Mouse (Mus musculus): ENCODE measurements around the gene Drc3. TPM values are rescaled to one million over a fixed set of nuclear protein-coding genes. Genes with fewer than 3 reads are reported as not detected.

Gene Drc3
- polyA plus RNA-seq, 1 experiment from 2014 or later, result 7.1 TPM

- Histone ChIP-seq H3K4me3 (ENCODE audit: low read depth, low read length) (no peak overlapping the region), H3K27ac (ENCODE audit: low read length) (no peak overlapping the region), H3K9ac (ENCODE audit: low read depth, low read length) (no peak overlapping the region), H3K4me1 (ENCODE audit: control insufficient read depth, insufficient read depth, low read length) (no peaks in the 10 kb centered on the region), H3K27me3 (ENCODE audit: control insufficient read depth, insufficient read depth, low read depth, low read length) (no peaks in the 10 kb centered on the region), H3K4me2 (ENCODE audit: low read length) (no peak overlapping the region), H3K36me3 (ENCODE audit: control insufficient read depth, insufficient read depth, low read length) (no peaks in the 10 kb centered on the region), H3K9me3 (replicated peaks; ENCODE audit: control insufficient read depth, low read length, poor library complexity, severe bottlenecking) (no peaks in the 10 kb centered on the region)
- no peak for ATAC-seq
- 72% methylated on average over 4 of the region's 4 CpGs for WGBS
Observed at GRCm38 (mm10) chr11:60368909-60369308, 15.8 kb downstream of the Drc3 start.

- Histone ChIP-seq H3K9me3 (replicated peaks; ENCODE audit: control insufficient read depth, low read length, poor library complexity, severe bottlenecking) (no peaks in the 10 kb centered on the region), H3K4me2 (ENCODE audit: low read length) (no peak overlapping the region), H3K27me3 (ENCODE audit: control insufficient read depth, insufficient read depth, low read depth, low read length) (no peaks in the 10 kb centered on the region), H3K27ac (ENCODE audit: low read length) (no peak overlapping the region), H3K9ac (ENCODE audit: low read depth, low read length) (no peak overlapping the region), H3K4me1 (ENCODE audit: control insufficient read depth, insufficient read depth, low read length) (no peaks in the 10 kb centered on the region), H3K36me3 (ENCODE audit: control insufficient read depth, insufficient read depth, low read length) (no peaks in the 10 kb centered on the region), H3K4me3 (ENCODE audit: low read depth, low read length) (no peak overlapping the region)
- 77% methylated on average over 4 of the region's 4 CpGs for WGBS
- ATAC-seq, result no peak
Observed at GRCm38 (mm10) chr11:60369448-60369847, 16.3 kb downstream of the Drc3 start.

- H3K4me3 ChIP-seq (ENCODE audit: low read depth, low read length), result no peak overlapping the region
- no peaks in the 10 kb centered on the region for H3K27me3 ChIP-seq (ENCODE audit: control insufficient read depth, insufficient read depth, low read depth, low read length)
- no peak overlapping the region for H3K4me2 ChIP-seq (ENCODE audit: low read length)
- no peaks in the 10 kb centered on the region for H3K36me3 ChIP-seq (ENCODE audit: control insufficient read depth, insufficient read depth, low read length)
- H3K9ac ChIP-seq (ENCODE audit: low read depth, low read length), result no peak overlapping the region
- no peaks in the 10 kb centered on the region for H3K4me1 ChIP-seq (ENCODE audit: control insufficient read depth, insufficient read depth, low read length)
- H3K27ac ChIP-seq (ENCODE audit: low read length), result no peak overlapping the region
- no peaks in the 10 kb centered on the region for H3K9me3 ChIP-seq (replicated peaks; ENCODE audit: control insufficient read depth, low read length, poor library complexity, severe bottlenecking)
- no peak for ATAC-seq
- 88% methylated on average over 13 of the region's 13 CpGs for WGBS
Observed at GRCm38 (mm10) chr11:60370431-60370830, 17.3 kb downstream of the Drc3 start.

GRCm38 (mm10) chr11:60374481-60374880 is 21.4 kb downstream of the Drc3 start:
- 88% methylated on average over 6 of the region's 6 CpGs for WGBS
- H3K4me3 ChIP-seq (ENCODE audit: low read depth, low read length), result no peak overlapping the region
- H3K4me1 ChIP-seq (ENCODE audit: control insufficient read depth, insufficient read depth, low read length), result no peaks in the 10 kb centered on the region
- no peaks in the 10 kb centered on the region for H3K36me3 ChIP-seq (ENCODE audit: control insufficient read depth, insufficient read depth, low read length)
- no peak overlapping the region for H3K9ac ChIP-seq (ENCODE audit: low read depth, low read length)
- H3K4me2 ChIP-seq (ENCODE audit: low read length), result no peak overlapping the region
- H3K27me3 ChIP-seq (ENCODE audit: control insufficient read depth, insufficient read depth, low read depth, low read length), result no peaks in the 10 kb centered on the region
- H3K27ac ChIP-seq (ENCODE audit: low read length), result no peak overlapping the region
- H3K9me3 ChIP-seq (replicated peaks; ENCODE audit: control insufficient read depth, low read length, poor library complexity, severe bottlenecking), result no peaks in the 10 kb centered on the region
- no peak for ATAC-seq

DNA sequence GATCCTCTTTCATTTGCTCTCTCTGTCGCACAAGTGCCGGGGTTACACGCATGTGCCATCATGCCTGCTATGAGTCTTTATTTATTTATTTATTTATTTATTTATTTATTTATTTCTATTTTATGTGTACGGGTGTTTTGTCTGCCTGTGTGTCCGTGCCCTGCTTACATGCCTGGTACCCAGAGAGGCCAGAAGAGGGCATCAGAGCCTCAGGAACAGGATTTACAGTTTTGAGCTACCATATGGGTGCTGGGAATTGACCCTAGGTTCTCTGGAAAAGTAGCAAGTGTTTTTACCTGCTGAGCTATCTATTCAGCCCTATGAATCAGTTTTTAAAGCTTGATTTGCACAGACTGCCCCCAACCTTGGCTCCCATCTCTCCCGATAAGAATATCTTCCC is 30.4 kb downstream of the Drc3 start:
- Histone ChIP-seq H3K27ac (ENCODE audit: low read length) (no peak overlapping the region), H3K9me3 (replicated peaks; ENCODE audit: control insufficient read depth, low read length, poor library complexity, severe bottlenecking) (no peaks in the 10 kb centered on the region), H3K27me3 (ENCODE audit: control insufficient read depth, insufficient read depth, low read depth, low read length) (no peaks in the 10 kb centered on the region), H3K36me3 (ENCODE audit: control insufficient read depth, insufficient read depth, low read length) (no peaks in the 10 kb centered on the region), H3K4me3 (ENCODE audit: low read depth, low read length) (no peak overlapping the region), H3K9ac (ENCODE audit: low read depth, low read length) (no peak overlapping the region), H3K4me1 (ENCODE audit: control insufficient read depth, insufficient read depth, low read length) (peaks cover 17% of the 10 kb centered on the region), H3K4me2 (ENCODE audit: low read length) (no peak overlapping the region)
- WGBS, result 91% methylated on average over 6 of the region's 6 CpGs
- no peak for ATAC-seq

DNA sequence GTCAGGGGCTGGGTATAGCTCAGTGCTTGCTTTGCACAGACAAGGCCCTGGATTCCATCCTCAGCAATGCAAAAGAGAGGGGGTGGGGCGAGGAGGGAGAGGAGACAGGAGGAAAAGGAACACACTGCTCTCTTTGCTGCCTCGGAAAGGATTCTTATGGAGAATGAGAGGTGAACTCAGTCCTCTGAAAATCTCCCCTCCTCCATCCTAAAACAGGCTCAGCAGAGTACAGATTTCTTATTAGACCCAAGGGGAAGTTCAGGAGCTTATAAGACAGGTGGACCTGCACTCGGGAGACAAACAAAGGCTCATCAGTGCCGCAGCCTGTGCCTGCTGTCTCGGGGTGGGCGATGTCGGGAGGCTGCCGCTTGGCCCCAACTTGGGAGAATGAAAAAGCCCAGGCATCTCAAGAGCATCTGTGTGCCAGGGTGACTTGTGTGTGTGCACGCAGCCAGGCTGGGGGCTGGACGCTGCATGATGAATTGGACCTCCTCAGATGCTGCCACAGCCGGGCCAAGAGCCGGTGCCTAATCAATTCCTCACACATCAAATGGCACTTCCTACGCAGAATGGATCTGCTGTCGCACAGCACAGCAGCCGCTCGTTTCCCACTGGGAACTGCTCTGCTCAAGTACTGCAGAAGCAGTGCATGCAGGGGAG is 31.8 kb downstream of the Drc3 start:
- peak overlapping the region; percentile 82 for H3K27ac ChIP-seq (ENCODE audit: low read length)
- ATAC-seq, result peak; percentile 85
- H3K4me1 ChIP-seq (ENCODE audit: control insufficient read depth, insufficient read depth, low read length), result peaks cover 17% of the 10 kb centered on the region
- no peak overlapping the region for H3K4me3 ChIP-seq (ENCODE audit: low read depth, low read length)
- no peaks in the 10 kb centered on the region for H3K36me3 ChIP-seq (ENCODE audit: control insufficient read depth, insufficient read depth, low read length)
- WGBS, result under 1% methylated on average over 16 of the region's 16 CpGs
- H3K4me2 ChIP-seq (ENCODE audit: low read length), result peak overlapping the region; percentile 48
- no peaks in the 10 kb centered on the region for H3K9me3 ChIP-seq (replicated peaks; ENCODE audit: control insufficient read depth, low read length, poor library complexity, severe bottlenecking)
- peak overlapping the region; percentile 53 for H3K9ac ChIP-seq (ENCODE audit: low read depth, low read length)
- H3K27me3 ChIP-seq (ENCODE audit: control insufficient read depth, insufficient read depth, low read depth, low read length), result no peaks in the 10 kb centered on the region

GRCm38 (mm10) chr11:60385946-60386345 is 32.8 kb downstream of the Drc3 start:
- H3K9me3 ChIP-seq (replicated peaks; ENCODE audit: control insufficient read depth, low read length, poor library complexity, severe bottlenecking), result no peaks in the 10 kb centered on the region
- peak overlapping the region; percentile 34; the same call in 1 of the 2 replicates for H3K9ac ChIP-seq (ENCODE audit: low read depth, low read length)
- H3K4me1 ChIP-seq (ENCODE audit: control insufficient read depth, insufficient read depth, low read length), result peaks cover 17% of the 10 kb centered on the region
- peak overlapping the region; percentile 82 for H3K27ac ChIP-seq (ENCODE audit: low read length)
- 80% methylated on average over 5 of the region's 5 CpGs for WGBS
- no peaks in the 10 kb centered on the region for H3K27me3 ChIP-seq (ENCODE audit: control insufficient read depth, insufficient read depth, low read depth, low read length)
- H3K4me2 ChIP-seq (ENCODE audit: low read length), result no peak overlapping the region
- H3K4me3 ChIP-seq (ENCODE audit: low read depth, low read length), result no peak overlapping the region
- ATAC-seq, result no peak
- H3K36me3 ChIP-seq (ENCODE audit: control insufficient read depth, insufficient read depth, low read length), result no peaks in the 10 kb centered on the region

- Histone ChIP-seq H3K9ac (ENCODE audit: low read depth, low read length) (no peak overlapping the region), H3K4me3 (ENCODE audit: low read depth, low read length) (no peak overlapping the region), H3K27ac (ENCODE audit: low read length) (no peak overlapping the region), H3K36me3 (ENCODE audit: control insufficient read depth, insufficient read depth, low read length) (no peaks in the 10 kb centered on the region), H3K4me2 (ENCODE audit: low read length) (no peak overlapping the region), H3K4me1 (ENCODE audit: control insufficient read depth, insufficient read depth, low read length) (peaks cover 17% of the 10 kb centered on the region), H3K27me3 (ENCODE audit: control insufficient read depth, insufficient read depth, low read depth, low read length) (no peaks in the 10 kb centered on the region), H3K9me3 (replicated peaks; ENCODE audit: control insufficient read depth, low read length, poor library complexity, severe bottlenecking) (no peaks in the 10 kb centered on the region)
- WGBS, result 90% methylated on average over 2 of the region's 2 CpGs
- no peak for ATAC-seq
Observed at GRCm38 (mm10) chr11:60387944-60388343, 34.8 kb downstream of the Drc3 start.

DNA sequence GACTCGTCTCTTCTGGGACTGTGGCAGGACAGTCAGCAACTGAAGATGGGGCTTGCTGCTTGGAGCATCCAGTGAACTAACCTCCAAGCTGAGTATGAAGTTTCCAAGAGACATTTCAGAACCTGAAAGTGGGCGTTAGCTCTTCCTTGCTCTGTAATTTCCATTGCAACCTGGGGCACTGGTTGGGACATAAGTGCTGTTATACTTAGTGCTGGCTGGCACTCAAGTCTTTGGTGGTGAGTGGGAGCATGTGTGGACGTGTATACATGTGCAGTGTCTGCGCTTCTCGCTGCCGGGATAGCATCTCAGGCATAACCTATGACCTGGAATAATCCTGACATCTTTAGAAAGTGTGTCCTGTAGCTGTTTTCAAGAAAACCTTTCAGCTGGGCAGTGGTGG is 38.2 kb downstream of the Drc3 start:
- no peak overlapping the region for H3K4me3 ChIP-seq (ENCODE audit: low read depth, low read length)
- no peak for ATAC-seq
- no peak overlapping the region for H3K27ac ChIP-seq (ENCODE audit: low read length)
- 87% methylated on average over 6 of the region's 6 CpGs for WGBS
- H3K27me3 ChIP-seq (ENCODE audit: control insufficient read depth, insufficient read depth, low read depth, low read length), result no peaks in the 10 kb centered on the region
- H3K9ac ChIP-seq (ENCODE audit: low read depth, low read length), result no peak overlapping the region
- peaks cover 5% of the 10 kb centered on the region; the same call in 1 of the 2 replicates for H3K36me3 ChIP-seq (ENCODE audit: control insufficient read depth, insufficient read depth, low read length)
- no peaks in the 10 kb centered on the region for H3K9me3 ChIP-seq (replicated peaks; ENCODE audit: control insufficient read depth, low read length, poor library complexity, severe bottlenecking)
- no peak overlapping the region for H3K4me2 ChIP-seq (ENCODE audit: low read length)
- no peaks in the 10 kb centered on the region for H3K4me1 ChIP-seq (ENCODE audit: control insufficient read depth, insufficient read depth, low read length)

Data from midbrain, embryonic 16.5 days (tissue).